12 mouse cellular contexts compared by ENCODE assay signal in the genomic region with DNA sequence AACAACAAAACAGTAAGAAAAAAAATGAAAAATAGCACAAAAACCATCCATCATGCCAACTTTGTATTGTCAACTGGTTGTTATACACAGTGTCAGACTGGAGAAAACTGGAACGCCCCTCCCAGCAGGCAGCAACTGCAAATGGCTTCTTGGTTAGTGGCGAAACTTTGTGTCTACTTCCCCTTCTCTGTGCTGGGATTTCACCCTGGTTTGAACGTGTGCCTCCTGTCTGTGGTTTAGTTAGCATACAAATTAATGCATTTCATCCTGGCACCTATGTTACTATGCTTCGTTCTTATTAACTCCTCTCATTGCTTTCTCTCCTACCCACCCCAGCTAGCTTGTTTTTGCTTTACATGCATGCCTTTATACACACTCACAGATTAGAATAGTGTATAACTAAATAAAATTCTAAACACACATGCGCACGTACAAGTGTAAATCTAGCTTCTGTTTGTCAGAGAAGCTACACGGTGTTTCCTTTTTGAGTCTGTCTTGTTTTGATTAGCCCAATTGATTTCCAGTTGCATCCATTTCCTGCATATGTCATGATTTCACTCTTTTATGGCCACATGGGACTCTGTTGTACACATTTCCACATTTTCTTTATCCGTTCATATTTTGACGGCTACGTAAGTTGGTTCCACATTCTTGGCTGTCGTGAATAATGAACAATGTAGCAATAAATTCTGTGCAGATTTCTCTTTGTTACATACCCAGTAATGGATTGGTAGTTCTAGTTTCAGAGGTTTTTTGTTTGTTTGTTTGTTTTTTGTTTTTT. TPM values are rescaled to one million over a fixed set of nuclear protein-coding genes. Genes with fewer than 3 reads are reported as not detected.
DNase-seq lines count a peak whose midpoint lies in the region; ATAC-seq lines count a peak whose summit lies in the region.
"Had no signal": no experiment of that assay in that cellular context is flagged by ENCODE, and none has a peak within 500 bp of the region (broad histone marks: within the 10 kb centered on the region; RNA-seq: fewer than 3 reads in every experiment).

No protein-coding gene starts in this region.

- H3K27me3 ChIP-seq in heart, embryonic 16.5 days (ENCODE audit: control insufficient read depth, insufficient read depth, low read length) = no peaks in the 10 kb centered on the region
- H3K27me3 ChIP-seq in heart, embryonic 12.5 days (replicated peaks) = no peaks in the 10 kb centered on the region
- no peaks in the 10 kb centered on the region for H3K27me3 ChIP-seq in neural tube, embryonic 15.5 days (replicated peaks)

- H3K27ac ChIP-seq in heart, embryonic 16.5 days (ENCODE audit: low read length) = no peak overlapping the region
- H3K27ac ChIP-seq in heart, embryonic 12.5 days (ENCODE audit: poor library complexity, severe bottlenecking) = no peak overlapping the region
- no peak overlapping the region for H3K27ac ChIP-seq in neural tube, embryonic 15.5 days (replicated peaks)
- H3K27ac ChIP-seq: hindbrain, embryonic 14.5 days had no signal

- no peak overlapping the region for H3K9ac ChIP-seq in heart, embryonic 16.5 days (ENCODE audit: low read length)
- H3K9ac ChIP-seq in heart, embryonic 12.5 days = no peak overlapping the region
- no peak overlapping the region for H3K9ac ChIP-seq in neural tube, embryonic 15.5 days (replicated peaks)
- H3K9ac ChIP-seq: hindbrain, embryonic 14.5 days had no signal

- DNase-seq in neural tube, embryonic 10.5 days (ENCODE audit: extremely low spot score, low spot score) = no peak
- DNase-seq in lung, postnatal 25 days (ENCODE audit: low spot score) = peak; percentile 21
- no peak for DNase-seq in frontal cortex, postnatal 36 days (ENCODE audit: low spot score in 2 of 2)
- DNase-seq in left cerebral cortex, adult 8-10 months (ENCODE audit: low spot score in 2 of 2) = no peak
- no peak for DNase-seq in layer of hippocampus, adult 9-11 months
- DNase-seq: cerebellum, postnatal 36 days; kidney, postnatal 36 days; thymus, adult 18-20 months had no signal

- H3K36me3 ChIP-seq in heart, embryonic 16.5 days (ENCODE audit: control insufficient read depth, insufficient read depth) = no peaks in the 10 kb centered on the region
- no peaks in the 10 kb centered on the region for H3K36me3 ChIP-seq in heart, embryonic 12.5 days
- H3K36me3 ChIP-seq in neural tube, embryonic 15.5 days = no peaks in the 10 kb centered on the region

- no peaks in the 10 kb centered on the region for H3K4me1 ChIP-seq in heart, embryonic 16.5 days (ENCODE audit: control insufficient read depth, insufficient read depth, low read length)
- no peaks in the 10 kb centered on the region for H3K4me1 ChIP-seq in heart, embryonic 12.5 days (replicated peaks)
- peaks cover 7% of the 10 kb centered on the region for H3K4me1 ChIP-seq in neural tube, embryonic 15.5 days

- no peak for ATAC-seq in heart, embryonic 16.5 days (replicated peaks; ENCODE audit: extremely low read depth, insufficient read depth, low FRiP score)
- no peak for ATAC-seq in heart, embryonic 12.5 days (ENCODE audit: insufficient number of reproducible peaks, low FRiP score)
- ATAC-seq in neural tube, embryonic 15.5 days (ENCODE audit: low FRiP score) = no peak

- peak overlapping the region; percentile 9; the same call in 1 of the 2 replicates for H3K4me2 ChIP-seq in heart, embryonic 16.5 days (ENCODE audit: low read depth, low read length)
- no peak overlapping the region for H3K4me2 ChIP-seq in heart, embryonic 12.5 days
- peak overlapping the region; percentile 9; the same call in 1 of the 2 replicates for H3K4me2 ChIP-seq in neural tube, embryonic 15.5 days
- H3K4me2 ChIP-seq: hindbrain, embryonic 14.5 days had no signal

- H3K4me3 ChIP-seq in heart, embryonic 16.5 days (ENCODE audit: low read length) = no peak overlapping the region
- no peak overlapping the region for H3K4me3 ChIP-seq in heart, embryonic 12.5 days
- no peak overlapping the region for H3K4me3 ChIP-seq in neural tube, embryonic 15.5 days (replicated peaks)

- WGBS in heart, embryonic 16.5 days = 74% methylated on average over 11 of the region's 11 CpGs
- WGBS in heart, embryonic 12.5 days = 83% methylated on average over 11 of the region's 11 CpGs
- WGBS in neural tube, embryonic 15.5 days = 73% methylated on average over 11 of the region's 11 CpGs

- no peaks in the 10 kb centered on the region for H3K9me3 ChIP-seq in heart, embryonic 16.5 days (replicated peaks; ENCODE audit: control insufficient read depth, low read length)
- H3K9me3 ChIP-seq in heart, embryonic 12.5 days (replicated peaks) = no peaks in the 10 kb centered on the region
- H3K9me3 ChIP-seq in neural tube, embryonic 15.5 days (replicated peaks) = no peaks in the 10 kb centered on the region

RNA-seq across cellular contexts. Expression of gene Igsf10, which starts 2.4 kb away (rescaled TPM):
- polyA plus RNA-seq in heart, embryonic 16.5 days (2015; fragmentation: Nextera tagmentation; extraction: Ambion mirVana) = 2.0 and 2.7 TPM in 2 replicates
- polyA plus RNA-seq in heart, embryonic 12.5 days (2016; fragmentation: Nextera tagmentation; extraction: Ambion mirVana) = 2.1 and 2.4 TPM in 2 replicates
- polyA plus RNA-seq in neural tube, embryonic 15.5 days (2015; fragmentation: Nextera tagmentation; extraction: Ambion mirVana) = 3.0 and 4.3 TPM in 2 replicates
- 1 to 10 TPM; 1.8 to 2.8 (median 2.7) TPM for total RNA-seq in left cerebral cortex, adult 8-10 months (2022)
